Mouse (Mus musculus) kidney, adult 2 months (tissue): ENCODE measurements around the gene Ddx19b.

ENCODE experiments used
- CTCF ChIP-seq: fragments of 200-500 bp; conservative IDR thresholded peaks from 2 replicates; pipeline ENCODE4 v1.5.1; 2011; ENCODE audit warnings: low read depth, mild to moderate bottlenecking, control low read depth, low read length, moderate library complexity, mixed read lengths; ENCODE audit not compliant: insufficient read depth, insufficient read length
- POLR2A ChIP-seq: fragments of 200-500 bp; IDR thresholded peaks from one replicate; pipeline ENCODE4 v1.6.1; 2011; ENCODE audit warnings: low read depth, low read length, control low read depth

DNA sequence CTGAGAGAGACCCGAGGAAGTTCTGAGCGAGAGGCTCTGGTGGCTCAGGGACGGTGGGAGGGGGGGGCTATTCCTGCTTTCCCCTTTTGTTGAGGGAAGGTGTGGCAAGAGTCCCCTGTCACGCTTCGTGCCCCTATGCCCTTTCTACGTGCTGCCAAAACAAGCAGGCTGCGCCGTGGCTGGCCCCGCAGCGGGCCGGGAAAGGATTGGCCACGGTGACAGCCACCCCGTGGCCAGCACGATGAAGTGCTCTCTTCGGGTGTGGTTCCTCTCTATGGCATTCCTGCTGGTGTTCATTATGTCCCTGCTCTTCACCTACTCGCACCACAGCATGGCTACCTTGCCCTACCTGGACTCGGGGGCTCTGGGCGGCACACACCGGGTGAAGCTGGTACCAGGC lies 74.1 kb downstream of the Ddx19b start:
- no peak for TF ChIP-seq CTCF
- no peak for TF ChIP-seq POLR2A
